Mouse (Mus musculus) frontal cortex, postnatal 25 days (tissue): ENCODE measurements around the gene Cox17.

ENCODE experiments used
- DNase-seq, 2 experiments: peaks; one replicate each; pipeline ENCODE4 v3.0.0; 2022; ENCODE audit warnings: low spot score in 2 of 2

Cox17 gene

GRCm38 (mm10) chr16:38371705-38372296, 25.0 kb downstream of the Cox17 start:
- DNase-seq = no peak

DNA sequence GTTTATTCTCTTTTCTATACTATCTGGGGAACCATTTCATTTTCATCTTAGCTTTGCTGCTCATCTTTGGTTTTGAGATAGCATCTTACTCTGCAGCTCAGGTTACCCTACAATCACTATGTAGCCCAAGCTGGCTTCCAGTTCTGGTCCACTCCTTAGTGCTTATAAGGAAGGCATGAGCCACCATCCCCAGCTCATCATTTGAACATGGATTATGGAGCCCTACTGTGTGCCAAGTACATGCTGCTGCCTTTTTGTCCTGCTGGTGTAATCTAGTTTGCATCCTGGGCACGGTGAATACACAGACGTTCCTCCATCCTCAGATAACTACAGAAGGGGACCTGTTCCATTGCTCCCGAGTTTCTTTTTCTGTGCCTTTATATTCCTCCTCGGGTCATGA, 26.1 kb downstream of the Cox17 start:
- no peak for DNase-seq

DNA sequence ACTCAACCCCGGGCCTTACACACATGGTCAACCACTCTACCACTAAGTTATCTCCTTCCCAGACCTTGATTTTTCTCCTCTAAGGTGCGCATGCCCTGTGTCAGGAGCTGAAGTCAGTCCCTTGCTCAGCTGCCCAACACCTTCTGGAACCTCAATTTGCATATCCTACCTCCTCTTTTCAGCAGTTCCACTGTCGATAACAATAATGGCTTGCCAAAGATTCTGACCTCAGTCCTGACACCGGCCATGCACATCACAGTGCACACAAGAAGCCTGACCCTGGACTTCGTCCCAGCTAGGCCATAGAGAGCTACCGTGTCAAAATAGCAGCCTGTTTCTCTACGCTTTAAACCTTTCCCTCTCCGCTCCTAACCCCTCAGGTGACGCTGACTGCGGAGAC, 26.6 kb downstream of the Cox17 start:
- no peak for DNase-seq

DNA sequence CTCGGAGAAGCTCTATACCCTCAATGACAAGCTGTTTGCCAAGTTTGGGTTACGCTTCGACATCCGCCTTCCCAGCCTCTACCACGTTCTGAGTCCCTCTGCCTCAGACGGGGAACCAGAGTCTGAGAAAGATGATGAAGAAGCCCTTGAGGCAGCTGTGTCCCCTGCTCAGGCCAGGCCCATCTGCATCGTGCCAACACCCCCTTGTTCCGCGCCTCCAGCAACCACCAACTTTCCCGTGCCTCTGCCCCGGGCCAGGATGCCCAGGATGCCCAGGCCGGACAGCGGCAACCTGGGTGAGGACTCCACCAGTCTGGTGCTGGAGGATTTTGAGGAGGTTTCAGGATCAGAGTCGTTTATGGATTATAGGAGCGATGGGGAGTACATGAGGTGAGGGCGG, 27.1 kb downstream of the Cox17 start:
- no peak for DNase-seq

- DNase-seq = no peak
Observed at GRCm38 (mm10) chr16:38374379-38375140, 27.8 kb downstream of the Cox17 start.

DNA sequence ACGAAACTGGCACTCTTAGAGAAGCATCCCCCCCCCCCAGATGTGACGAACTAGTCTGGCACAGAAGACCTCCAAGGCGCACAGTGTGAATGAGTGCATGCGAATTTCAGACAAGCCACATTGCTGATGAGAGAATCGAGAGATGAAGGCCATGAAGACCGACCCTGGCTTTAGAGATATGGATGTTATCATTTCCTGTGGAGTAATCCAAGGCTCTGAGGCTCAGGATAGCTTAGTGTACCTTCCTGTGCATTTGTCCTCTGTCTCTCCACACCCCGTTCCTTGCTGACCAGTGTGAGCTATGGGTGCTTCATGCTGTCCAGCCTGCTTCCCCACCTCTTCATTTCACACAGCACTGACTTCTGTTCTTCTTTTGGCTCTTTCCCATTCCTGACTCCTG, 28.4 kb downstream of the Cox17 start:
- no peak for DNase-seq

DNA sequence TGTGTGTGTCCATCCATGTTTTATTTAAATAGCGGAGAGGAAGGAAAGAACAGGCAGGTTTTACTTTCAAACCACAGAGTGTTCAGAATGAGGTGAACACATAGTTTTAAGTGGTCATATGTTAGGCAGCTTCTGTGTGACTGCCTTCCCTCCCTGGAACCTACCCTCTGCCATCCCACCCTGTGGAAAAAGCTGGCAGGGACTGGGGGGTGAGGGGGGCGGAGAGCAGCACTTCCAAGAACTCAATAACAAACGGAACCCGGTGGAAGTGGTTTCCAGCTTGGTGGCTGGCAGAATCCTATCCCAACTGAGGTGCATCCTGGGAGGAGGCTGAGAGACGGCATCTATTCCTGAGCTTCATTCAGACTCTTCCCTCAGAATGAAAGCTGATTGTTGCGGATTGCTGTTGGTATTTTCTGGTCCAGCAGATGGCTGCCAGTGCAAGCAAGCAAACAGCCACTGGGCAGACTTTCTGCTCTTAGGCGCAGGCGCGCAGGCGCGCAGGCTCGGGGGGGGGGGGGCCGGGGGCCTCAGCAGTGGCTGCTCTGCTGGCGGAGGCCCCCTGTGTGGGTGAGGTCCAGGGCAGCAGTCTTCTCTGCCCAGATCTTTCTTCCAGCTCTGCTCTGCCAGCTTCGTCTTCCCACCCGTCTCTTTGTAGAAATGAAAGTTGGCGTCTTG, 29.5 kb downstream of the Cox17 start:
- DNase-seq = peak in 1 of 2 experiments; percentile 39

- no peak for DNase-seq
Observed at GRCm38 (mm10) chr16:38376841-38377249, 30.1 kb downstream of the Cox17 start.

- DNase-seq = no peak
Observed at GRCm38 (mm10) chr16:38377546-38377945, 30.8 kb downstream of the Cox17 start.

DNA sequence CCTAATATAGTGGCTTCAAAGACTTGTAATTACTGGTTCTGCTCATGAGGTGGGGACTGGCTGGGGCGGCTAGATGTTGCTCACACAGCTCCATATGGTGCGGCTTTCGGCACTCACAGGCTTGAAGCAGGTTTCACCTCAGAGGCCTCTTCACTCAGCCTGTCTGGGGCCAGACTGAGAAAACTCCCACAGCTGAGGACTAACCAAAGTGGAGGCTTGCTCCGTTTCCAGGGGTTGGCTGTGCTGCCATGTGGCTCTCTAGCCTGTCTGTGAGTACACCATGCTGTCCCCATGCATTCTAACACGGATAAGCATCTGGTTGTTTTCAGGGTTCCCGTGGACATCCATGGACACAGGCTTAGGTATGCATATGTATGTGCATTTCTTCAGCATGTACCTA, 31.8 kb downstream of the Cox17 start:
- DNase-seq = no peak

GRCm38 (mm10) chr16:38379088-38379487, 32.3 kb downstream of the Cox17 start:
- no peak for DNase-seq

- DNase-seq = no peak
Observed at GRCm38 (mm10) chr16:38379493-38379892, 32.7 kb downstream of the Cox17 start.

- no peak for DNase-seq
Observed at GRCm38 (mm10) chr16:38379926-38380325, 33.1 kb downstream of the Cox17 start.

DNA sequence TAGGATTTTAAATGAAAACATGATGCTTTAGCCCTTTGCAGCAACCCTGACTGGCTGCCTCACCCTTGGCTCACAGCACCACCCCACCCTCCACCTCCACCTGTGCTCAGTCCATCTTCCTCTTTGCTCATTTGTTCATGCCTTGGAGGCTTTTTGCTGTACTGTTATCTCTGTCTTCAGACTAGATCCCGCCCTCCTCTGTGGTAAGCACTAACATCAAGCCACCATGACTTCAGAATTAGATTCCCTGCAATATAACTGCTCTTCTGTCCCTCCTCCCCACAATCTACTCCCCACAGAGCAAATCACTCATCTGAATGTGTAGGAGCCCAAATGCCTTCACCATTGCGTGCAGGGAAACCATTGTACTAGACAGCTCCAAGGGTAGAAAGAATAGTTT, 36.9 kb downstream of the Cox17 start:
- DNase-seq = no peak

DNA sequence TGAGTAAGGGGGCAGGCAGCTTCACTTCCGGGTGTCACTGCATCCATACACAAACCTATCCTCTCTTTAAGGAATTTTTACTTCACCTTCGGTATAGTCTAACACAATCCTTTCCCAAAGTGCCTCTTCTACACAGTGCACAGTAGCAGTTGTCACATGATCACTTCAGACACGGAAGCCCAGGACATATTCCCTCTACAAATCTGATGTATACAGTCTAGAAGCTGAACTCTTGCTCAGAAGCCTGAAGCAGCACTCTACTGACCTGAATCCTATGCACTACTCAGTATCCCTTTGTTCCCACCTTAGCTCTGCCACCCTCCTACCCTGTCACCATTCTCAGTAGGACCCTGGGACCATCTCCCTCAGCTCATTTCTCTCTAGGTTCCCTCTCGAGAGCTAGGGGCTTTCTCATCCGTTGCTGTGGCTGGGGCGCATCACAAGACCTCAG, 38.4 kb downstream of the Cox17 start:
- DNase-seq = no peak

DNA sequence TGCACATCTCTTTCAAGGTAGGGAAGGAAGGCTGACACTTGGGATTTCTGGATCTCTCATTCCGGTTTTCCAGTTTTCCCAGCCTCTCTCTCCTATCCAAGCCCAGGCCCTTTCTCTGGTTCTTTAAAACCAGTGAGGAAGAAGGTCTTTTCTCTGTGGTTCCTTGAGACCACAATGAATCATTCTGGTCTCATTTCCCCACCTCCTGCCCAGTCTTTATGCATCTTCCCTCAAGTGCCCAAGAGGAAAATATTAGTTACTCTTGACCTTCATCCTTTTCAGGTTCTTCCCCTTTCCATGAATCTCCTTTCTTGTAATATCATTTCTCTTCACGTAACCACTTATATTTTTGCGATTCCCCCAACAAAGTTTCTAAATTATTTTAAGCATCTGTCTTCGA, 38.9 kb downstream of the Cox17 start:
- no peak for DNase-seq

- no peak for DNase-seq
Observed at GRCm38 (mm10) chr16:38387389-38387788, 40.6 kb downstream of the Cox17 start.

GRCm38 (mm10) chr16:38388757-38389156, 42.0 kb downstream of the Cox17 start:
- DNase-seq = no peak

GRCm38 (mm10) chr16:38389284-38389893, 42.6 kb downstream of the Cox17 start:
- DNase-seq = no peak

GRCm38 (mm10) chr16:38390322-38390721, 43.5 kb downstream of the Cox17 start:
- no peak for DNase-seq

DNA sequence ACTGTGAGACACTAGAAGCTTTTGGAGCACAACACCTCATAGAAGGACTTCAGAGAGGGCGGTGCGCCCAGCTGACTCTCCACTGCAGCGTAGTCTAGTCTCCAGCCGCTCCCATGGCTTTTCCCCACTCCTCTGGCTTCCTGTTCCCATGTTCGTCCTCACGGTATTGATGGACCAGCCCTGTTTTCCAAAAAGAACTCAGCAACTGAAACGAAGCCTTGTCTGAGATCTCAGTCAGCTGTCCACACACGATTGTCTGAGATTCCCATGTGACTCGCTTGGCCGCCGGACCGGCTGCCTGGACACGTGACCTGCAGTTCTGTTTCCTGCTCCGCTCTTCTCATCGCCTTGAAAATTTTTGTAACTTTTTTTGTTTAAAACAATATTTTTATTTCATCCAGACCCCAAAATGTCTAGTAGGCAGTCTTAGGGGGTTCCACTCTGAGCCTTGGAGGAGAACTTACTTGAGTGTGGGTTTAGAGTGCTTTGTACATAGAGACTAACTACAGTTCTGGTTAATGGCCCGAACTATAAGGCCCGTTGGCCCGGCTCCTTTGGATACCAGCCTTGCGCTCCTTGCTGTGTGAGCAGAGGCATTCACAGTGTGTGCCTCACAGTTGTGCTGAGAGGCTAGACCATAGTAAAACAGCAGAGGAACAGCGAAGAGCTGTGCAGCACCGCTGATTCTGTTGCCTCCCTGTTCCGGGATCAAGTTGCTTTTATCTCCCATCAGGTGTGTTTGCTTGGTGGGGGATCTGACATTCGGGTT, 45.5 kb downstream of the Cox17 start:
- DNase-seq = no peak

GRCm38 (mm10) chr16:38394191-38394618, 47.4 kb downstream of the Cox17 start:
- no peak for DNase-seq
